Mouse (Mus musculus): Measurements from ENCODE around the gene E2f3.

The E2f3 gene

GRCm38 (mm10) chr13:29985855-29986755 lies at the start of gene E2f3:
E2f3 (minus strand) TSS chr13:29986063.
- DNase-seq (ENCODE audit: extremely low spot score): peak; percentile 97

GRCm38 (mm10) chr13:30034540-30034939 lies 48.7 kb upstream of the E2f3 start:
- no peak for DNase-seq (ENCODE audit: extremely low spot score)

- DNase-seq (ENCODE audit: extremely low spot score): no peak
These were observed 45.9 kb upstream of the E2f3 start for GRCm38 (mm10) chr13:30031684-30032335.

- no peak for DNase-seq (ENCODE audit: extremely low spot score)
These were observed 42.0 kb upstream of the E2f3 start for GRCm38 (mm10) chr13:30027841-30028240.

- no peak for DNase-seq (ENCODE audit: extremely low spot score)
These were observed 36.6 kb upstream of the E2f3 start for GRCm38 (mm10) chr13:30022487-30022886.

- no peak for DNase-seq (ENCODE audit: extremely low spot score)
These were observed 32.7 kb upstream of the E2f3 start for GRCm38 (mm10) chr13:30018573-30018972.

- DNase-seq (ENCODE audit: extremely low spot score): no peak
These were observed 31.7 kb upstream of the E2f3 start for GRCm38 (mm10) chr13:30017611-30018010.

- no peak for DNase-seq (ENCODE audit: extremely low spot score)
These were observed 28.7 kb upstream of the E2f3 start for GRCm38 (mm10) chr13:30014576-30014975.

- no peak for DNase-seq (ENCODE audit: extremely low spot score)
These were observed 26.4 kb upstream of the E2f3 start for GRCm38 (mm10) chr13:30012226-30012625.

GRCm38 (mm10) chr13:30008738-30009137 lies 22.9 kb upstream of the E2f3 start:
- DNase-seq (ENCODE audit: extremely low spot score): no peak

GRCm38 (mm10) chr13:30005422-30005821 lies 19.6 kb upstream of the E2f3 start:
- no peak for DNase-seq (ENCODE audit: extremely low spot score)

GRCm38 (mm10) chr13:30004849-30005248 lies 19.0 kb upstream of the E2f3 start:
- no peak for DNase-seq (ENCODE audit: extremely low spot score)

- no peak for DNase-seq (ENCODE audit: extremely low spot score)
These were observed 17.3 kb upstream of the E2f3 start for GRCm38 (mm10) chr13:30003169-30003568.

- DNase-seq (ENCODE audit: extremely low spot score): no peak
These were observed 15.2 kb upstream of the E2f3 start for GRCm38 (mm10) chr13:30001041-30001440.

GRCm38 (mm10) chr13:29987956-29988355 lies 2.1 kb upstream of the E2f3 start:
- no peak for DNase-seq (ENCODE audit: extremely low spot score)

- DNase-seq (ENCODE audit: extremely low spot score): no peak
These were observed 875 bp upstream of the E2f3 start for GRCm38 (mm10) chr13:29986756-29987120.

- peak; percentile 70 for DNase-seq (ENCODE audit: extremely low spot score)
These were observed 585 bp downstream of the E2f3 start for GRCm38 (mm10) chr13:29985101-29985854.

- DNase-seq (ENCODE audit: extremely low spot score): peak; percentile 90
These were observed 1.4 kb downstream of the E2f3 start for GRCm38 (mm10) chr13:29984286-29985100.

GRCm38 (mm10) chr13:29983523-29984191 lies 2.2 kb downstream of the E2f3 start:
- DNase-seq (ENCODE audit: extremely low spot score): no peak

GRCm38 (mm10) chr13:29983037-29983436 lies 2.8 kb downstream of the E2f3 start:
- peak; percentile 15 for DNase-seq (ENCODE audit: extremely low spot score)

- DNase-seq (ENCODE audit: extremely low spot score): no peak
These were observed 3.5 kb downstream of the E2f3 start for GRCm38 (mm10) chr13:29982400-29982799.
